Mouse (Mus musculus) inflammation-experienced regulatory T-cells, adult 16 weeks (primary cell): ENCODE data around the gene 1500015O10Rik. TPM values are rescaled to one million over a fixed set of nuclear protein-coding genes. Genes with fewer than 3 reads are reported as not detected.

Source experiments
- polyA plus RNA-seq: library from polyadenylated mRNA; unstranded; fragments of 100-300 nt; shearing (Covaris generic); gene quantifications from one replicate; pipeline ENCODE4 v1.2.1, GENCODE M21; 2017

Gene 1500015O10Rik
- polyA plus RNA-seq: not detected

GRCm38 (mm10) chr1:43730491-43730924 is at the start of gene 1500015O10Rik:
Gene 1500015O10Rik, plus strand, starts transcription at chr1:43730602.

Other genes with a start within 250 kb of the 1500015O10Rik start
- gene Uxs1, start 97.2 kb downstream of the 1500015O10Rik start, polyA plus RNA-seq: 14.3 TPM
- gene Tpp2, start 203.0 kb downstream of the 1500015O10Rik start, polyA plus RNA-seq: 198 TPM